In the genomic region with DNA sequence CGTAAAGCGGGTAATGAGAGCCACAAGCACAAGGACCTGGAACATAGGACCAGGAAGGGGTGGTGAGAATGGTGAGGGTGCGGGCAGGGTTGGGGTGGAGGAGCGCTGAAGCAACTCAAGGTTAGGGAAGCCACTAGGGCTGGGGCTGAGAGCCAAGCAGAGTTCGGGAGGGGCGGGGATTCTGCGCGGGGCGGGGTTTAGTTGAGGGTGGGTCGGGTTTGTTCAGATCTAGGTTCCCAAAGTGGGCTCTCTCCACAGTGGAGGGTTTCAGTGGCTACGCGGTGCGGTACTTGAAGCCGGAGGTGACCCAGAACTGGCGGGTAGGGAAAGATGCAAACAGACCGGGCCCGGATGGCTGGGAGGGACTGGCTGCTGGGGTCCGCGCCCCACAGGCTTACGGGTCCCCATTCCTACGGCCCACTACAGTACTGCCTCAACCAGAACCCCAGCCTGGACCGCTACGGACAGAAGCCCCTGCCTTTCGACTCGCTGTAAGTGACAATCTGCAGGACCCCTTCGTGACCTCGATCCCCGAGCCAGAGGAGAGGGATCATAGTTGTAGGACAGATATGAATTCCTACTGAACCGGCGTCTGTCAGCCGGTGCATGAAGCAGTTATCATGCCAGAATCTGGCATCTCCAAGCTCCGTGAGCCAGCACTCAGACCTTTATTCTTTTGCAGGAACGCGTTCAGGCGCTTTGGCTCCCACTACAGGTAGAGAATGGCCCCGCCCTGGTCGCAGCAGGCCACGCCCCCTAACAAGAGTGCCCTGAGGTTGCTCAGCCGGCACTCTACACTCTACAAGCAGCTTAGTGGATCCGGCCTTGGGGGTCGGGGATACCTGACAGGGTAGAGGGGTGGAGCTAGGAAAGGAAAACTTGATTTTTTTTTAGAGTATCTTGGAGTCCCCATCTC, we compare ENCODE assay signal across 8 mouse cellular contexts. TPM values are rescaled to one million over a fixed set of nuclear protein-coding genes. Genes with fewer than 3 reads are reported as not detected.
DNase-seq lines count a peak whose midpoint lies in the region; ATAC-seq and TF ChIP-seq lines count a peak whose summit lies in the region.

No protein-coding gene starts in this region.

- 6% methylated on average over 40 of the region's 41 CpGs for WGBS in heart, adult 2 months
- WGBS in lung, postnatal 0 days = 1% methylated on average over 40 of the region's 41 CpGs

- no peaks in the 10 kb centered on the region for H3K36me3 ChIP-seq in heart, adult 2 months (ENCODE audit: control insufficient read depth, insufficient read depth, low read length)
- H3K36me3 ChIP-seq in lung, postnatal 0 days (ENCODE audit: insufficient read depth, low read length) = no peaks in the 10 kb centered on the region

- TF ChIP-seq EP300 in heart, adult 2 months (IDR thresholded peaks at IDR 0.05; ENCODE audit: insufficient read depth, low read depth, low read length) = no peak
- TF ChIP-seq EP300 in lung, postnatal 0 days (IDR thresholded peaks at IDR 0.05) = no peak

- peak; percentile 51 to 71 for DNase-seq in heart, adult 18-20 months
- no peak for DNase-seq in heart, postnatal 25 days (ENCODE audit: low spot score)
- DNase-seq in cerebellum, postnatal 10 days = peak; percentile 78
- peak; percentile 61 to 62 for DNase-seq in heart, adult 2 months
- DNase-seq in kidney, adult 8-10 months = peak; percentile 79 to 88
- peak; percentile 82 for DNase-seq in lung, postnatal 0 days (ENCODE audit: low spot score)
- peak; percentile 43 for DNase-seq in ovary, postnatal 14 days (ENCODE audit: low spot score)
- peak; percentile 90 for DNase-seq in thymus, postnatal 14 days

- H3K9ac ChIP-seq in heart, adult 2 months (ENCODE audit: low read depth, low read length) = peak overlapping the region; percentile 47
- H3K9ac ChIP-seq in lung, postnatal 0 days (replicated peaks; ENCODE audit: low read depth) = no peak overlapping the region

- H3K79me2 ChIP-seq in heart, adult 2 months (replicated peaks; ENCODE audit: control insufficient read depth, insufficient read depth, low read length) = no peaks in the 10 kb centered on the region

- no peaks in the 10 kb centered on the region for H3K27me3 ChIP-seq in heart, adult 2 months (ENCODE audit: control insufficient read depth, insufficient read depth, low read length)
- H3K27me3 ChIP-seq in lung, postnatal 0 days (replicated peaks; ENCODE audit: insufficient read depth, low read length) = no peaks in the 10 kb centered on the region

- H3K9me3 ChIP-seq in lung, postnatal 0 days (ENCODE audit: low read length) = no peaks in the 10 kb centered on the region

- no peak for TF ChIP-seq POLR2A in heart, adult 2 months (IDR thresholded peaks at IDR 0.05; ENCODE audit: insufficient read depth, low read depth, low read length)

- TF ChIP-seq CTCF in heart, adult 2 months (IDR thresholded peaks at IDR 0.05) = peak; percentile 55
- peak; percentile 51 for TF ChIP-seq CTCF in lung, postnatal 0 days (IDR thresholded peaks at IDR 0.05)

- H3K4me3 ChIP-seq in heart, adult 2 months = peak overlapping the region; percentile 51
- peak overlapping the region; percentile 36 for H3K4me3 ChIP-seq in lung, postnatal 0 days (ENCODE audit: low read depth, low read length)

- H3K4me2 ChIP-seq in lung, postnatal 0 days (replicated peaks; ENCODE audit: low read depth, low read length) = peak overlapping the region; percentile 80

- H3K4me1 ChIP-seq in heart, adult 2 months (ENCODE audit: control insufficient read depth, insufficient read depth, low read length) = peaks cover 12% of the 10 kb centered on the region
- peaks cover 7% of the 10 kb centered on the region; the same call in 1 of the 2 replicates for H3K4me1 ChIP-seq in lung, postnatal 0 days (ENCODE audit: insufficient read depth, low read depth, low read length)

- peak; percentile 87 for ATAC-seq in lung, postnatal 0 days

- H3K27ac ChIP-seq in heart, adult 2 months = no peak overlapping the region
- no peak overlapping the region for H3K27ac ChIP-seq in lung, postnatal 0 days (ENCODE audit: low read length)

- intact Hi-C loops in heart, postnatal 25 days (cut with DNase I) = no loop called here
- intact Hi-C loops in heart, adult 2 months (cut with DNase I) = no loop called here

RNA-seq across cellular contexts. Expression of gene Tepp, which starts 10.1 kb away (rescaled TPM):
- total RNA-seq in heart, adult 18-20 months (2021) = not detected
- total RNA-seq in heart, postnatal 25 days (2021) = not detected
- total RNA-seq in heart, adult 2 months (2021) = not detected
- polyA plus RNA-seq in heart, adult 2 months (2012; rRNA removed) = 0.44 and 0.59 TPM in 2 replicates
- 1.3 and 2.1 TPM in 2 replicates for polyA plus RNA-seq in lung, postnatal 0 days (2015; fragmentation: Nextera tagmentation; extraction: Ambion mirVana)

RNA-seq across cellular contexts. Expression of gene Zfp319, which starts 11.3 kb away (rescaled TPM):
- 1 to 10 TPM; 7.7 to 8.6 TPM for total RNA-seq in heart, adult 18-20 months (2021)
- 1 to 10 TPM; 8.5 to 9.9 TPM for total RNA-seq in heart, postnatal 25 days (2021)
- 1 to 10 TPM; 7.6 to 8.1 TPM for total RNA-seq in heart, adult 2 months (2021)
- 5.5 and 7.3 TPM in 2 replicates for polyA plus RNA-seq in heart, adult 2 months (2012; rRNA removed)
- polyA plus RNA-seq in lung, postnatal 0 days (2015; fragmentation: Nextera tagmentation; extraction: Ambion mirVana) = 5.9 and 6.0 TPM in 2 replicates

RNA-seq across cellular contexts. Expression of gene Usb1, which starts 11.6 kb away (rescaled TPM):
- total RNA-seq in heart, adult 18-20 months (2021) = 10 to 100 TPM; 13.4 to 14.7 TPM
- 10 to 100 TPM; 14.2 to 16.6 TPM for total RNA-seq in heart, postnatal 25 days (2021)
- total RNA-seq in heart, adult 2 months (2021) = 10 to 100 TPM; 12.2 to 15.2 TPM
- polyA plus RNA-seq in heart, adult 2 months (2012; rRNA removed) = 23.9 and 31.1 TPM in 2 replicates
- polyA plus RNA-seq in lung, postnatal 0 days (2015; fragmentation: Nextera tagmentation; extraction: Ambion mirVana) = 33.8 and 39.2 TPM in 2 replicates

RNA-seq across cellular contexts. Expression of gene Cngb1, which starts 14.1 kb away (rescaled TPM):
- 1 to 10 TPM in 1 of 2 experiments, under 1 TPM in 1; 0.39 to 1.1 TPM for total RNA-seq in heart, adult 18-20 months (2021)
- under 1 TPM; 0.75 to 0.86 TPM for total RNA-seq in heart, postnatal 25 days (2021)
- under 1 TPM; 0.61 to 0.63 TPM for total RNA-seq in heart, adult 2 months (2021)
- 1.00 and 1.2 TPM in 2 replicates for polyA plus RNA-seq in heart, adult 2 months (2012; rRNA removed)
- 3.3 and 4.0 TPM in 2 replicates for polyA plus RNA-seq in lung, postnatal 0 days (2015; fragmentation: Nextera tagmentation; extraction: Ambion mirVana)

RNA-seq across cellular contexts. Expression of gene Mmp15, which starts 31.6 kb away (rescaled TPM):
- total RNA-seq in heart, adult 18-20 months (2021) = 10 to 100 TPM; 57.4 to 67.4 TPM
- total RNA-seq in heart, postnatal 25 days (2021) = 10 to 100 TPM; 72.4 to 72.5 TPM
- 10 to 100 TPM; 53.4 to 67.5 TPM for total RNA-seq in heart, adult 2 months (2021)
- polyA plus RNA-seq in heart, adult 2 months (2012; rRNA removed) = 56.7 and 58.4 TPM in 2 replicates
- polyA plus RNA-seq in lung, postnatal 0 days (2015; fragmentation: Nextera tagmentation; extraction: Ambion mirVana) = 25.8 and 26.0 TPM in 2 replicates
